Mouse (Mus musculus): ENCODE results near the gene Kcne4. TPM values are rescaled to one million over a fixed set of nuclear protein-coding genes. Genes with fewer than 3 reads are reported as not detected.

The Kcne4 gene
- polyA plus RNA-seq, 1 experiment from 2014 or later, result 1.0 TPM

- no peaks in the 10 kb centered on the region for H3K4me1 ChIP-seq (ENCODE audit: control insufficient read depth, insufficient read depth, low read length)
- no peak overlapping the region for H3K9ac ChIP-seq (ENCODE audit: low read length)
- H3K36me3 ChIP-seq (ENCODE audit: control insufficient read depth, insufficient read depth, low read length), result no peaks in the 10 kb centered on the region
- no peaks in the 10 kb centered on the region for H3K27me3 ChIP-seq (ENCODE audit: control insufficient read depth, insufficient read depth, low read length)
- no peak overlapping the region for H3K4me2 ChIP-seq
- ATAC-seq (ENCODE audit: low FRiP score) (no peak), DNase-seq (ENCODE audit: low spot score, missing footprints) (no peak)
- 49% methylated on average over 2 of the region's 2 CpGs for WGBS
- no peak overlapping the region for H3K27ac ChIP-seq (ENCODE audit: low read depth, low read length)
- H3K4me3 ChIP-seq (ENCODE audit: low read depth, low read length), result no peak overlapping the region
- no peaks in the 10 kb centered on the region for H3K9me3 ChIP-seq (ENCODE audit: control insufficient read depth, low read length)
Measured at GRCm38 (mm10) chr1:78846471-78846870, 29.9 kb downstream of the Kcne4 start.

- WGBS, result 60% methylated on average over 17 of the region's 17 CpGs
- DNase-seq (ENCODE audit: low spot score, missing footprints) (peak; percentile 87), ATAC-seq (ENCODE audit: low FRiP score) (peak; percentile 96)
- Histone ChIP-seq H3K9ac (ENCODE audit: low read length) (no peak overlapping the region), H3K36me3 (ENCODE audit: control insufficient read depth, insufficient read depth, low read length) (no peaks in the 10 kb centered on the region), H3K4me2 (no peak overlapping the region), H3K27ac (ENCODE audit: low read depth, low read length) (no peak overlapping the region), H3K9me3 (ENCODE audit: control insufficient read depth, low read length) (no peaks in the 10 kb centered on the region), H3K27me3 (ENCODE audit: control insufficient read depth, insufficient read depth, low read length) (no peaks in the 10 kb centered on the region), H3K4me3 (ENCODE audit: low read depth, low read length) (no peak overlapping the region), H3K4me1 (ENCODE audit: control insufficient read depth, insufficient read depth, low read length) (no peaks in the 10 kb centered on the region; the same call in 1 of the 2 replicates)
Measured at GRCm38 (mm10) chr1:78852408-78853093, 36.0 kb downstream of the Kcne4 start.

- Histone ChIP-seq H3K27ac (ENCODE audit: low read depth, low read length) (no peak overlapping the region), H3K4me3 (ENCODE audit: low read depth, low read length) (no peak overlapping the region), H3K4me1 (ENCODE audit: control insufficient read depth, insufficient read depth, low read length) (no peaks in the 10 kb centered on the region; the same call in 1 of the 2 replicates), H3K9ac (ENCODE audit: low read length) (no peak overlapping the region), H3K4me2 (no peak overlapping the region), H3K36me3 (ENCODE audit: control insufficient read depth, insufficient read depth, low read length) (no peaks in the 10 kb centered on the region), H3K27me3 (ENCODE audit: control insufficient read depth, insufficient read depth, low read length) (no peaks in the 10 kb centered on the region), H3K9me3 (ENCODE audit: control insufficient read depth, low read length) (no peaks in the 10 kb centered on the region)
- ATAC-seq (ENCODE audit: low FRiP score) (peak; percentile 48; the same call in 1 of the 2 replicates), DNase-seq (ENCODE audit: low spot score, missing footprints) (peak; percentile 85)
- 91% methylated on average over 3 of the region's 3 CpGs for WGBS
Measured at GRCm38 (mm10) chr1:78853094-78853445, 36.5 kb downstream of the Kcne4 start.

GRCm38 (mm10) chr1:78854306-78854705 lies 37.7 kb downstream of the Kcne4 start:
- 59% methylated on average over 1 of the region's 1 CpGs for WGBS
- Histone ChIP-seq H3K9ac (ENCODE audit: low read length) (no peak overlapping the region), H3K27me3 (ENCODE audit: control insufficient read depth, insufficient read depth, low read length) (no peaks in the 10 kb centered on the region), H3K4me3 (ENCODE audit: low read depth, low read length) (no peak overlapping the region), H3K9me3 (ENCODE audit: control insufficient read depth, low read length) (no peaks in the 10 kb centered on the region), H3K36me3 (ENCODE audit: control insufficient read depth, insufficient read depth, low read length) (no peaks in the 10 kb centered on the region), H3K4me1 (ENCODE audit: control insufficient read depth, insufficient read depth, low read length) (no peaks in the 10 kb centered on the region; the same call in 1 of the 2 replicates), H3K4me2 (no peak overlapping the region), H3K27ac (ENCODE audit: low read depth, low read length) (no peak overlapping the region)
- no peak for ATAC-seq (ENCODE audit: low FRiP score)
- no peak for DNase-seq (ENCODE audit: low spot score, missing footprints)

- ATAC-seq (ENCODE audit: low FRiP score) (no peak), DNase-seq (ENCODE audit: low spot score, missing footprints) (peak; percentile 53)
- H3K36me3 ChIP-seq (ENCODE audit: control insufficient read depth, insufficient read depth, low read length), result no peaks in the 10 kb centered on the region
- WGBS, result 85% methylated on average over 4 of the region's 4 CpGs
- no peaks in the 10 kb centered on the region for H3K27me3 ChIP-seq (ENCODE audit: control insufficient read depth, insufficient read depth, low read length)
- no peak overlapping the region for H3K4me2 ChIP-seq
- H3K4me1 ChIP-seq (ENCODE audit: control insufficient read depth, insufficient read depth, low read length), result no peaks in the 10 kb centered on the region
- H3K27ac ChIP-seq (ENCODE audit: low read depth, low read length), result no peak overlapping the region
- no peak overlapping the region for H3K9ac ChIP-seq (ENCODE audit: low read length)
- H3K4me3 ChIP-seq (ENCODE audit: low read depth, low read length), result no peak overlapping the region
- H3K9me3 ChIP-seq (ENCODE audit: control insufficient read depth, low read length), result no peaks in the 10 kb centered on the region
Measured at GRCm38 (mm10) chr1:78859573-78859972, 43.0 kb downstream of the Kcne4 start.

- ATAC-seq (ENCODE audit: low FRiP score) (no peak), DNase-seq (ENCODE audit: low spot score, missing footprints) (peak; percentile 17)
- H3K9me3 ChIP-seq (ENCODE audit: control insufficient read depth, low read length), result no peaks in the 10 kb centered on the region
- no peak overlapping the region for H3K9ac ChIP-seq (ENCODE audit: low read length)
- H3K27ac ChIP-seq (ENCODE audit: low read depth, low read length), result no peak overlapping the region
- no peaks in the 10 kb centered on the region for H3K36me3 ChIP-seq (ENCODE audit: control insufficient read depth, insufficient read depth, low read length)
- H3K4me1 ChIP-seq (ENCODE audit: control insufficient read depth, insufficient read depth, low read length), result no peaks in the 10 kb centered on the region
- no peaks in the 10 kb centered on the region for H3K27me3 ChIP-seq (ENCODE audit: control insufficient read depth, insufficient read depth, low read length)
- no peak overlapping the region for H3K4me3 ChIP-seq (ENCODE audit: low read depth, low read length)
- H3K4me2 ChIP-seq, result no peak overlapping the region
- 86% methylated on average over 7 of the region's 7 CpGs for WGBS
Measured at GRCm38 (mm10) chr1:78860056-78860455, 43.5 kb downstream of the Kcne4 start.

GRCm38 (mm10) chr1:78862281-78862680 lies 45.7 kb downstream of the Kcne4 start:
- Histone ChIP-seq H3K27ac (ENCODE audit: low read depth, low read length) (no peak overlapping the region), H3K9ac (ENCODE audit: low read length) (no peak overlapping the region), H3K4me3 (ENCODE audit: low read depth, low read length) (no peak overlapping the region), H3K36me3 (ENCODE audit: control insufficient read depth, insufficient read depth, low read length) (no peaks in the 10 kb centered on the region), H3K27me3 (ENCODE audit: control insufficient read depth, insufficient read depth, low read length) (no peaks in the 10 kb centered on the region), H3K9me3 (ENCODE audit: control insufficient read depth, low read length) (no peaks in the 10 kb centered on the region), H3K4me1 (ENCODE audit: control insufficient read depth, insufficient read depth, low read length) (no peaks in the 10 kb centered on the region), H3K4me2 (no peak overlapping the region)
- DNase-seq (ENCODE audit: low spot score, missing footprints) (no peak), ATAC-seq (ENCODE audit: low FRiP score) (no peak)
- 72% methylated on average over 1 of the region's 1 CpGs for WGBS

- no peak overlapping the region for H3K27ac ChIP-seq (ENCODE audit: low read depth, low read length)
- ATAC-seq (ENCODE audit: low FRiP score) (no peak), DNase-seq (ENCODE audit: low spot score, missing footprints) (no peak)
- no peaks in the 10 kb centered on the region for H3K36me3 ChIP-seq (ENCODE audit: control insufficient read depth, insufficient read depth, low read length)
- H3K4me2 ChIP-seq, result no peak overlapping the region
- H3K9me3 ChIP-seq (ENCODE audit: control insufficient read depth, low read length), result no peaks in the 10 kb centered on the region
- H3K9ac ChIP-seq (ENCODE audit: low read length), result no peak overlapping the region
- H3K27me3 ChIP-seq (ENCODE audit: control insufficient read depth, insufficient read depth, low read length), result no peaks in the 10 kb centered on the region
- H3K4me3 ChIP-seq (ENCODE audit: low read depth, low read length), result no peak overlapping the region
- WGBS, result 82% methylated on average over 2 of the region's 2 CpGs
- no peaks in the 10 kb centered on the region for H3K4me1 ChIP-seq (ENCODE audit: control insufficient read depth, insufficient read depth, low read length)
Measured at GRCm38 (mm10) chr1:78863833-78864232, 47.3 kb downstream of the Kcne4 start.

GRCm38 (mm10) chr1:78864351-78864750 lies 47.8 kb downstream of the Kcne4 start:
- no peak overlapping the region for H3K27ac ChIP-seq (ENCODE audit: low read depth, low read length)
- WGBS, result 75% methylated on average over 6 of the region's 6 CpGs

More at GRCm38 (mm10) chr1:78864351-78864750, 47.8 kb downstream of the Kcne4 start:
- Histone ChIP-seq H3K27me3 (ENCODE audit: control insufficient read depth, insufficient read depth, low read length) (no peaks in the 10 kb centered on the region), H3K4me3 (ENCODE audit: low read depth, low read length) (no peak overlapping the region), H3K36me3 (ENCODE audit: control insufficient read depth, insufficient read depth, low read length) (no peaks in the 10 kb centered on the region), H3K4me2 (no peak overlapping the region), H3K9ac (ENCODE audit: low read length) (no peak overlapping the region), H3K4me1 (ENCODE audit: control insufficient read depth, insufficient read depth, low read length) (no peaks in the 10 kb centered on the region), H3K9me3 (ENCODE audit: control insufficient read depth, low read length) (no peaks in the 10 kb centered on the region)
- ATAC-seq (ENCODE audit: low FRiP score), result no peak
- DNase-seq (ENCODE audit: low spot score, missing footprints), result no peak

All from midbrain, embryonic 11.5 days (tissue).